Mouse (Mus musculus) liver, embryonic 13.5 days (tissue): Measurements from ENCODE around the gene Sec14l1. TPM values are rescaled to one million over a fixed set of nuclear protein-coding genes. Genes with fewer than 3 reads are reported as not detected.

Experiments used
- ATAC-seq: fragments of 200-750 bp; cut with Nextera tagmentation; 2 replicates; pipeline ENCODE4 v1.8.0; 2017; ENCODE audit warnings: low read depth, mild to moderate bottlenecking, moderate number of reproducible peaks, moderate library complexity
- DNase-seq: peaks from one replicate; pipeline ENCODE4 v3.0.0; 2022
- H3K27ac ChIP-seq: fragments of 300-500 bp; sonication (generic); 2 replicates; pipeline ENCODE4 v1.5.1; 2015; ENCODE audit warnings: moderate library complexity, mild to moderate bottlenecking, inconsistent platforms
- H3K27me3 ChIP-seq: fragments of 300-500 bp; sonication (generic); 2 replicates; pipeline ENCODE4 v1.6.1; 2015; ENCODE audit warnings: mild to moderate bottlenecking, inconsistent platforms
- H3K36me3 ChIP-seq: fragments of 300-500 bp; sonication (generic); 2 replicates; pipeline ENCODE4 v1.6.1; 2015; ENCODE audit warnings: mild to moderate bottlenecking, inconsistent platforms
- H3K4me1 ChIP-seq: fragments of 300-500 bp; sonication (generic); replicated peaks from 2 replicates; pipeline ENCODE4 v1.6.1; 2015; ENCODE audit warnings: inconsistent platforms
- H3K4me2 ChIP-seq: fragments of 300-500 bp; sonication (generic); 2 replicates; pipeline ENCODE4 v1.6.1; 2015; ENCODE audit warnings: inconsistent platforms, mild to moderate bottlenecking, moderate library complexity
- H3K4me3 ChIP-seq: fragments of 300-500 bp; sonication (generic); replicated peaks from 2 replicates; pipeline ENCODE4 v1.5.1; 2015; ENCODE audit warnings: mild to moderate bottlenecking, inconsistent platforms
- H3K9ac ChIP-seq: fragments of 300-500 bp; sonication (generic); 2 replicates; pipeline ENCODE4 v1.6.1; 2015; ENCODE audit warnings: mild to moderate bottlenecking, inconsistent platforms
- H3K9me3 ChIP-seq: fragments of 300-500 bp; sonication (generic); replicated peaks from 2 replicates; pipeline ENCODE4 v1.6.1; 2016; ENCODE audit warnings: inconsistent platforms
- WGBS: fragments of 180-500 bp; shearing (Covaris S2); methylation state at CpG from one replicate; pipeline ENCODE4 v1.1.7; 2015; ENCODE audit not compliant: insufficient replicate concordance; 5-methylcytosine and 5-hydroxymethylcytosine counted together
- polyA plus RNA-seq: library from polyadenylated mRNA; unstranded; fragments of >200 nt; fragmentation: Nextera tagmentation; extraction: Ambion mirVana; gene quantifications from 2 replicates; pipeline ENCODE4 v1.2.1, GENCODE M21; 2015

Sec14l1 gene
- polyA plus RNA-seq, 1 experiment from 2014 or later = 19.7 TPM

- Histone ChIP-seq H3K36me3 (peaks cover 98% of the 10 kb centered on the region), H3K4me3 (no peak overlapping the region), H3K4me1 (peaks cover 20% of the 10 kb centered on the region; the same call in 1 of the 2 replicates), H3K4me2 (no peak overlapping the region), H3K27me3 (no peaks in the 10 kb centered on the region), H3K27ac (no peak overlapping the region), H3K9me3 (no peaks in the 10 kb centered on the region), H3K9ac (no peak overlapping the region)
- peak; percentile 33; the same call in 1 of the 2 replicates for ATAC-seq
- WGBS = 80% methylated on average over 24 of the region's 24 CpGs
- no peak for DNase-seq
Measured at GRCm38 (mm10) chr11:117146776-117147536, 32.0 kb downstream of the Sec14l1 start.

- DNase-seq (no peak), ATAC-seq (no peak)
- Histone ChIP-seq H3K36me3 (peaks cover 88% of the 10 kb centered on the region), H3K9ac (no peak overlapping the region), H3K27me3 (no peaks in the 10 kb centered on the region), H3K4me1 (peaks cover 18% of the 10 kb centered on the region; the same call in 1 of the 2 replicates), H3K9me3 (no peaks in the 10 kb centered on the region), H3K4me2 (no peak overlapping the region), H3K27ac (no peak overlapping the region), H3K4me3 (no peak overlapping the region)
- WGBS = 84% methylated on average over 18 of the region's 18 CpGs
Measured at GRCm38 (mm10) chr11:117148893-117149685, 34.1 kb downstream of the Sec14l1 start.

GRCm38 (mm10) chr11:117150467-117150966 is 35.5 kb downstream of the Sec14l1 start:
- Histone ChIP-seq H3K4me1 (peaks cover 18% of the 10 kb centered on the region; the same call in 1 of the 2 replicates), H3K9ac (no peak overlapping the region), H3K27me3 (no peaks in the 10 kb centered on the region), H3K36me3 (peaks cover 88% of the 10 kb centered on the region), H3K27ac (no peak overlapping the region), H3K4me3 (no peak overlapping the region), H3K9me3 (no peaks in the 10 kb centered on the region), H3K4me2 (no peak overlapping the region)
- ATAC-seq (no peak), DNase-seq (no peak)
- 57% methylated on average over 9 of the region's 9 CpGs for WGBS

DNA sequence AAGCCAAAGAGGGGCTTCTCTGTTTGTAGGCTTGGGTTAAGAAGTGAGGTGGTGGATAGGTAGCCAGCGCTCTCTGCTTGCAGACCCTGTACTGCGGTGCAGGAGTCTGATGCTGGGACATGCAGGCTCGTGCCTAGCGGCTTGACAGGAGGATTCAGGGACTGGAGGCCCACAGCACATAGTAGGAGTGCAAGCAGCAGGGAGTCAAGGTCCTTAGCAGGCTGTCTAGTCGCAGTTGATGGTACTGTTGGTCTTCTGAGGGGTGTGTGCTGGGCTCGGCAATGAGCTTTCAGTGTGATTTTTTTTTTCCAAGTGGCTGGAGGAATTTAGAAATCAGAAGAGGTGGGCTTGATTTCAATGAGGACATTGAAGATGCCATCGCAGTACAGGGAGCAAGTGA is 36.5 kb downstream of the Sec14l1 start:
- Histone ChIP-seq H3K9ac (no peak overlapping the region), H3K9me3 (no peaks in the 10 kb centered on the region), H3K36me3 (peaks cover 88% of the 10 kb centered on the region), H3K4me3 (no peak overlapping the region), H3K27me3 (no peaks in the 10 kb centered on the region), H3K4me2 (no peak overlapping the region), H3K27ac (no peak overlapping the region), H3K4me1 (peaks cover 22% of the 10 kb centered on the region)
- ATAC-seq (no peak), DNase-seq (no peak)
- 89% methylated on average over 7 of the region's 7 CpGs for WGBS

GRCm38 (mm10) chr11:117152541-117152940 is 37.6 kb downstream of the Sec14l1 start:
- DNase-seq (no peak), ATAC-seq (no peak)
- 76% methylated on average over 6 of the region's 6 CpGs for WGBS
- no peak overlapping the region for H3K4me2 ChIP-seq
- no peak overlapping the region for H3K9ac ChIP-seq
- H3K4me3 ChIP-seq = no peak overlapping the region
- no peaks in the 10 kb centered on the region for H3K27me3 ChIP-seq
- peaks cover 14% of the 10 kb centered on the region for H3K4me1 ChIP-seq
- H3K27ac ChIP-seq = no peak overlapping the region
- no peaks in the 10 kb centered on the region for H3K9me3 ChIP-seq
- peaks cover 85% of the 10 kb centered on the region for H3K36me3 ChIP-seq

GRCm38 (mm10) chr11:117153553-117153952 is 38.6 kb downstream of the Sec14l1 start:
- Histone ChIP-seq H3K9me3 (no peaks in the 10 kb centered on the region), H3K27me3 (no peaks in the 10 kb centered on the region), H3K27ac (no peak overlapping the region), H3K4me3 (no peak overlapping the region), H3K36me3 (peaks cover 81% of the 10 kb centered on the region), H3K4me1 (peaks cover 10% of the 10 kb centered on the region), H3K9ac (no peak overlapping the region), H3K4me2 (no peak overlapping the region)
- DNase-seq (no peak), ATAC-seq (no peak)
- 73% methylated on average over 9 of the region's 9 CpGs for WGBS

DNA sequence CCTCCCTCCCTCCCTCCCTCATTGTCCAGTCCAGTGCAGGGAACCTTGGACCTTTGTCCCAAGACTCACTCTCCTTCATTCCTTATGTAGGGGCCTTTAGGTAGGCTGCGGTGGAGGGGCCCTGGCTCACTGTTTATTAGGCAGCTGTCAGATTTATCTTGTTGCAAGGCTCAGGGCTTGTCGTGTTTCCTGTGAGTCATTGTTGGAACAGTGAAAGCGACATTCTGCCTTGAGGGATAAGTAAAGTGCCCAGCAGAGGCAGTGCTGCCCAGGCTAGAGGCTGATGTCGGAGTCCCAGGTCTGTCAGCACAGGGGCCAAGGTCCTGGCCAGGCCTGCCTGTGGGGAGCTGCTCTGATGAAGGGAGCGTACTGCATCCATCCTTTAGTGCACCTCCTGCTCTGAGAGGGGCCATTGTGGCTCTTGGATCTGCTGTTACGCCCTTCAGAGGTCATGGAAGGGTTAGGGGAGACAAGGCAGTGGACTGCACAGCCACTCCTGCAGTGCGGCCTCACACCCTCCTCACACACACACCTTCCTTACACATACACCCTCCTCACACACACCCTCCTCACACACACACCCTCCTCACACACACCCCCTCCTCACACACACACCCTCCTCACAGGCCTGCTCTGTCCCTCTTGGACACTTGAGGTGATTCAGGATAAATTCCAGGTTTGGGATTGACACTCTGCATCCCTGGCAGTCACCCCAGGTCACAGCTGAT is 39.3 kb downstream of the Sec14l1 start:
- H3K9me3 ChIP-seq = no peaks in the 10 kb centered on the region
- ATAC-seq (no peak; the same call in 1 of the 2 replicates), DNase-seq (no peak)
- 54% methylated on average over 7 of the region's 7 CpGs for WGBS
- no peak overlapping the region for H3K4me2 ChIP-seq
- H3K36me3 ChIP-seq = peaks cover 78% of the 10 kb centered on the region
- H3K27ac ChIP-seq = no peak overlapping the region
- H3K27me3 ChIP-seq = no peaks in the 10 kb centered on the region
- H3K9ac ChIP-seq = no peak overlapping the region
- H3K4me1 ChIP-seq = peaks cover 10% of the 10 kb centered on the region
- H3K4me3 ChIP-seq = no peak overlapping the region

DNA sequence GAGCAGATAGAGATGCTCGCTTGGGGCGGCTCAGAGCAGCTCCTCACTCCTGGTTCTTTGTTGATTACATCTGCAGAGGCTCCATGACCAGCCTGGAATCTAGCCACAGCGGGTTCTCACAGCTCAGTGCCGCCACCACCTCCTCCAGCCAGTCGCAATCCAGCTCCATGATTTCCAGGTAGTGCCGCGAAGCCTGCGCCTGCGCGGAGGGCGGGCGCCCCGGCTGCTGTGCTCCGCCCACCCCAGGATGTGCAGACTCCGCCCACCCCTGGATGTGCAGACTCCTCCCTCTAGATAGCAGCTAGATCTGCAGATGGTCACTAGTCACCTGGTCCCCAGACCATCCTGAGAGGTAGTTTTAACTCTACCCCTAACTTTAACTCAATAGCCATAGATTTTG is 41.8 kb downstream of the Sec14l1 start:
- no peaks in the 10 kb centered on the region for H3K27me3 ChIP-seq
- DNase-seq = peak; percentile 51
- no peak overlapping the region for H3K27ac ChIP-seq
- no peak overlapping the region for H3K4me3 ChIP-seq
- peaks cover 60% of the 10 kb centered on the region for H3K36me3 ChIP-seq
- WGBS = 61% methylated on average over 14 of the region's 15 CpGs
- H3K4me1 ChIP-seq = peaks cover 7% of the 10 kb centered on the region
- no peak overlapping the region for H3K4me2 ChIP-seq
- H3K9ac ChIP-seq = no peak overlapping the region
- peak; percentile 42 for ATAC-seq
- H3K9me3 ChIP-seq = no peaks in the 10 kb centered on the region

GRCm38 (mm10) chr11:117158343-117158742 is 43.4 kb downstream of the Sec14l1 start:
- H3K27ac ChIP-seq = no peak overlapping the region
- H3K4me2 ChIP-seq = no peak overlapping the region
- no peaks in the 10 kb centered on the region for H3K9me3 ChIP-seq
- ATAC-seq (no peak), DNase-seq (no peak)
- no peak overlapping the region for H3K9ac ChIP-seq
- H3K27me3 ChIP-seq = no peaks in the 10 kb centered on the region
- no peak overlapping the region for H3K4me3 ChIP-seq
- WGBS = 90% methylated on average over 11 of the region's 11 CpGs
- H3K4me1 ChIP-seq = peaks cover 5% of the 10 kb centered on the region
- peaks cover 51% of the 10 kb centered on the region for H3K36me3 ChIP-seq

GRCm38 (mm10) chr11:117159257-117159945 is 44.4 kb downstream of the Sec14l1 start:
- DNase-seq = no peak
- H3K27me3 ChIP-seq = no peaks in the 10 kb centered on the region
- no peak overlapping the region for H3K4me3 ChIP-seq
- H3K9me3 ChIP-seq = no peaks in the 10 kb centered on the region
- H3K9ac ChIP-seq = no peak overlapping the region
- no peak overlapping the region for H3K4me2 ChIP-seq
- peaks cover 44% of the 10 kb centered on the region for H3K36me3 ChIP-seq
- no peak for ATAC-seq
- H3K27ac ChIP-seq = no peak overlapping the region
- peaks cover 5% of the 10 kb centered on the region for H3K4me1 ChIP-seq
- 86% methylated on average over 13 of the region's 13 CpGs for WGBS
